Mouse (Mus musculus) limb, embryonic 14.5 days (tissue): Measurements from ENCODE around the gene Mrpl23. TPM values are rescaled to one million over a fixed set of nuclear protein-coding genes. Genes with fewer than 3 reads are reported as not detected.
A peak's percentile ranks its signal among the peaks of the same experiment; 100 is the strongest.

ENCODE experiments used
- ATAC-seq: fragments of 200-750 bp; cut with Nextera tagmentation; 2 replicates; pipeline ENCODE4 v1.8.0; 2017; ENCODE audit warnings: low read depth, moderate number of reproducible peaks, moderate TSS enrichment; ENCODE audit not compliant: low FRiP score
- DNase-seq: peaks from one replicate; pipeline ENCODE4 v3.0.0-alpha.2; 2015; ENCODE audit warnings: low spot score
- H3K27ac ChIP-seq: fragments of 300-500 bp; sonication (generic); replicated peaks from 2 replicates; pipeline ENCODE4 v1.5.1; 2014; ENCODE audit warnings: low read depth, mild to moderate bottlenecking, low read length, moderate library complexity, mixed read lengths
- H3K27me3 ChIP-seq: fragments of 300-500 bp; sonication (generic); 2 replicates; pipeline ENCODE4 v1.6.1; 2014; ENCODE audit warnings: low read length, mixed read lengths; ENCODE audit not compliant: control insufficient read depth, insufficient read depth
- H3K36me3 ChIP-seq: fragments of 300-500 bp; sonication (generic); 2 replicates; pipeline ENCODE4 v1.6.1; 2014; ENCODE audit warnings: mild to moderate bottlenecking, low read length, moderate library complexity, mixed read lengths; ENCODE audit not compliant: control insufficient read depth, insufficient read depth
- H3K4me1 ChIP-seq: fragments of 300-500 bp; sonication (generic); 2 replicates; pipeline ENCODE4 v1.6.1; 2014; ENCODE audit warnings: antibody characterized with exemption, low read length, mixed read lengths; ENCODE audit not compliant: control insufficient read depth, insufficient read depth
- H3K4me2 ChIP-seq: fragments of 300-500 bp; sonication (generic); replicated peaks from 2 replicates; pipeline ENCODE4 v1.6.1; 2014; ENCODE audit warnings: low read depth, mild to moderate bottlenecking, low read length, moderate library complexity; ENCODE audit not compliant: severe bottlenecking
- H3K4me3 ChIP-seq: fragments of 300-500 bp; sonication (generic); replicated peaks from 2 replicates; pipeline ENCODE4 v1.5.1; 2014; ENCODE audit warnings: low read length
- H3K9ac ChIP-seq: fragments of 300-500 bp; sonication (generic); 2 replicates; pipeline ENCODE4 v1.6.1; 2014; ENCODE audit warnings: mild to moderate bottlenecking, low read depth, low read length, moderate library complexity; ENCODE audit not compliant: severe bottlenecking
- H3K9me3 ChIP-seq: fragments of 300-500 bp; sonication (generic); 2 replicates; pipeline ENCODE4 v1.6.1; 2016; ENCODE audit warnings: low read length; ENCODE audit not compliant: control insufficient read depth
- POLR2A ChIP-seq: fragments of 200-500 bp; IDR thresholded peaks from 2 replicates; pipeline ENCODE4 v1.8.0; 2012; ENCODE audit warnings: inconsistent platforms, mild to moderate bottlenecking, moderate library complexity, borderline replicate concordance; ENCODE audit not compliant: insufficient read depth, insufficient read length; ENCODE audit errors: extremely low read depth
- WGBS: fragments of 180-500 bp; shearing (Covaris S2); extraction: QIAGEN DNeasy Blood & Tissue Kit; methylation state at CpG from one replicate; pipeline ENCODE4 v1.1.7; 2014; 5-methylcytosine and 5-hydroxymethylcytosine counted together
- polyA plus RNA-seq, 2 experiments: library from polyadenylated mRNA; depleted of rRNA in 1 of 2; stranded (reverse) in 1 of 2; unstranded in 1 of 2; fragments of >200 nt; fragmentation: Nextera tagmentation in 1 of 2; extraction: Ambion mirVana in 1 of 2; gene quantifications; 2 replicates each; pipeline versions ENCODE4 v1.2.1 to v1.2.3; 2012 to 2014

Mrpl23 gene
- polyA plus RNA-seq, 2 experiments, result 30.0 to 94.6 TPM

DNA sequence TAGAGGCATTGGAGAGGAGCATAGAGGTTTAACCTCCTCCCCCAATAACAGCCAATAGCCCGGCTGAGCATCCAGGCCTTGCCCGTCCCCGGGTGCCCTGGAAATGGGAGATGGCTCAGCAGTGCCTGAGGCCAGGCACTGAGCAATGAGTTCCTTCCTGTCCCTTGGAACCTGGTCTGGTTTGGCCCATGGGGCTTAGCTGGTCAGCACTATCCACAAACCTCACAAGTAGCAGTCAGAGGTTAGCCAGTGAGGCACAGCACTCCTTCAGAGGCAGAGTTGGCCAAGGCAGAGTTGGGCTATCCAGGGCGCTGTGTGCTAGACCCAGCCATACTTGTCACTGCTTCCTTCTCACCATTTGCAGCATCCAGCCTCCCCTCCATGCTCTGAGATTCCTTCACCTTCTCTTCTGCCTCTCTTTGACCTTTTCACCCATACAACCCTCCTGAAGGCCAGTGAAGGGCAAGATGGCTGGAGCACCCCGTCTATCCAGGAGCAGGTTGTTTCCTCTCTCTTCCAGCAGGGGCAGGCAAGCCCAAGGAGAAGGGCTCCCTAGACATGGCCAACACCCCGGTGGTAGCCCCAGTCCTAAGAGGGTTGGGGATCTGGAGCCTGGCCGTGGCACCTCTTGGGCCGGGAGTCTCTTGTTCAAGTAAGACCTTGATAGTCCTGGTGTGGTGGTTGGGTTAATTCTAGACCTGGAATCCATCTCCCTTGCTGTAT is 23.0 kb downstream of the Mrpl23 start:
- peak overlapping the region; percentile 95; the same call in 1 of the 2 replicates for H3K27ac ChIP-seq
- H3K4me1 ChIP-seq, result peaks cover 60% of the 10 kb centered on the region
- WGBS, result 74% methylated on average over 8 of the region's 8 CpGs

GRCm38 (mm10) chr7:142556089-142556476 is 23.6 kb downstream of the Mrpl23 start:
- Histone ChIP-seq H3K27me3 (no peaks in the 10 kb centered on the region), H3K4me1 (peaks cover 63% of the 10 kb centered on the region), H3K36me3 (no peaks in the 10 kb centered on the region), H3K4me3 (no peak overlapping the region), H3K9me3 (no peaks in the 10 kb centered on the region), H3K9ac (no peak overlapping the region), H3K4me2 (no peak overlapping the region), H3K27ac (no peak overlapping the region)
- no peak for ATAC-seq
- WGBS, result 77% methylated on average over 2 of the region's 2 CpGs
- TF ChIP-seq POLR2A, result no peak
- DNase-seq, result no peak

More for the DNA sequence above, 23.0 kb downstream of the Mrpl23 start:
- Histone ChIP-seq H3K9ac (no peak overlapping the region), H3K9me3 (no peaks in the 10 kb centered on the region), H3K36me3 (no peaks in the 10 kb centered on the region), H3K4me2 (no peak overlapping the region), H3K4me3 (no peak overlapping the region), H3K27me3 (no peaks in the 10 kb centered on the region)
- TF ChIP-seq POLR2A, result no peak
- DNase-seq, result no peak
- ATAC-seq, result no peak

- H3K4me2 ChIP-seq, result no peak overlapping the region
- H3K9ac ChIP-seq, result no peak overlapping the region
- no peak for DNase-seq
- 48% methylated on average over 6 of the region's 6 CpGs for WGBS
- TF ChIP-seq POLR2A, result no peak
- no peak for ATAC-seq
- no peak overlapping the region for H3K27ac ChIP-seq
- no peaks in the 10 kb centered on the region for H3K9me3 ChIP-seq
- peaks cover 60% of the 10 kb centered on the region for H3K4me1 ChIP-seq
- H3K4me3 ChIP-seq, result no peak overlapping the region
- no peaks in the 10 kb centered on the region for H3K27me3 ChIP-seq
- no peaks in the 10 kb centered on the region for H3K36me3 ChIP-seq
Observed at GRCm38 (mm10) chr7:142557696-142558095, 25.2 kb downstream of the Mrpl23 start.

DNA sequence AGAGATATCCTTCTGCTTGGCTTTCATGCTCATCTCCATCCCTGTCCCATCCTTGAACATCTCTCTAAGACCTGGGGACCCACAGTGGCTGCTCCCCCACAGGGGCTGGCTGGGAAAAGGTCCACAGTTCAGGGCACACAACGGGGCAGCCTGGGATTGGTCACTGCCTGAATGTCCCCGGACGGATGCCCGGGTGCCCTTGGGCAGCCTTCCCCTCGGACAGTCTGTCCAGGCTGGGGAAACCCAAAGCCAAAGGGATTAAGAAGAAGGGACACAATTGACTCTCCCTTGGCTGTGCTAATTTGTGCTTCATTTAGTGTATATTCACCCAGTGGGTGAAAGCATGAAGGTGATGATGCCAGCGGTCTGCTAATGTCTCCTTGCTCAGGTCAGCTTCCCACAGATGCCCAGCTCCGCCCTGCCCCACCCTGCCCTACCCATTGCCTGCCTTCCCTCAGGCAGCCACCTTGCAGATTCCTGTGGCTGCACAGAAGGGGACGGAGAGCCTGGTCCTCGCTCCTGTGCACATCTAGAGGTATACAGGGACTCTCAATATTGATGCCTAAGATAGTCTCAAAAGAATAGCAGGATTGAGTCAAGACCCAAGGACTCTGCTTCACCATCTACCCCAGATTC is 26.1 kb downstream of the Mrpl23 start:
- H3K9me3 ChIP-seq, result no peaks in the 10 kb centered on the region
- DNase-seq, result no peak
- 93% methylated on average over 9 of the region's 9 CpGs for WGBS
- no peak overlapping the region for H3K4me2 ChIP-seq
- no peaks in the 10 kb centered on the region for H3K36me3 ChIP-seq
- no peak overlapping the region for H3K27ac ChIP-seq
- TF ChIP-seq POLR2A, result no peak
- H3K4me1 ChIP-seq, result peaks cover 54% of the 10 kb centered on the region
- H3K27me3 ChIP-seq, result no peaks in the 10 kb centered on the region
- no peak overlapping the region for H3K9ac ChIP-seq
- no peak for ATAC-seq
- H3K4me3 ChIP-seq, result no peak overlapping the region

- 11% methylated on average over 5 of the region's 5 CpGs for WGBS
- TF ChIP-seq POLR2A, result no peak
- peak; percentile 68 for DNase-seq
- Histone ChIP-seq H3K4me3 (no peak overlapping the region), H3K4me2 (no peak overlapping the region), H3K9ac (no peak overlapping the region), H3K27me3 (no peaks in the 10 kb centered on the region), H3K36me3 (no peaks in the 10 kb centered on the region), H3K27ac (peak overlapping the region; percentile 67), H3K4me1 (peaks cover 50% of the 10 kb centered on the region), H3K9me3 (no peaks in the 10 kb centered on the region)
- peak; percentile 21; the same call in 1 of the 2 replicates for ATAC-seq
Observed at GRCm38 (mm10) chr7:142559651-142560175, 27.2 kb downstream of the Mrpl23 start.
